Mouse (Mus musculus) heart, postnatal 0 days (tissue): ENCODE results near the gene Hist1h2bb. TPM values are rescaled to one million over a fixed set of nuclear protein-coding genes. Genes with fewer than 3 reads are reported as not detected.
A peak's percentile ranks its signal among the peaks of the same experiment; 100 is the strongest.
"Not testable (repeated sequence)": the region's sequence is repeated elsewhere in the genome, so short reads cannot be mapped to it uniquely, and the experiment has no call there.

Experiments used
- ATAC-seq: fragments of 200-750 bp; cut with Nextera tagmentation; 2 replicates; pipeline ENCODE4 v1.8.0; 2017; ENCODE audit warnings: low read depth, moderate number of reproducible peaks, moderate library complexity; ENCODE audit not compliant: insufficient read depth
- DNase-seq: peaks from one replicate; pipeline ENCODE4 v3.0.0-alpha.2; 2016; ENCODE audit warnings: low spot score
- H3K27ac ChIP-seq: fragments of 300-500 bp; sonication (generic); 2 replicates; pipeline ENCODE4 v1.5.1; 2014; ENCODE audit warnings: low read depth, mild to moderate bottlenecking
- H3K27me3 ChIP-seq: fragments of 300-500 bp; sonication (generic); 2 replicates; pipeline ENCODE4 v1.6.1; 2014; ENCODE audit warnings: low read length, mixed read lengths; ENCODE audit not compliant: control insufficient read depth, insufficient read depth
- H3K36me3 ChIP-seq: fragments of 300-500 bp; sonication (generic); replicated peaks from 2 replicates; pipeline ENCODE4 v1.6.1; 2014; ENCODE audit warnings: low read length, mixed read lengths; ENCODE audit not compliant: control insufficient read depth, insufficient read depth
- H3K4me1 ChIP-seq: fragments of 300-500 bp; sonication (generic); 2 replicates; pipeline ENCODE4 v1.6.1; 2014; ENCODE audit warnings: antibody characterized with exemption; ENCODE audit not compliant: control insufficient read depth, insufficient read depth
- H3K4me2 ChIP-seq: fragments of 300-500 bp; sonication (generic); 2 replicates; pipeline ENCODE4 v1.6.1; 2014; ENCODE audit warnings: low read depth, mild to moderate bottlenecking, low read length, moderate library complexity
- H3K4me3 ChIP-seq: fragments of 300-500 bp; sonication (generic); 2 replicates; pipeline ENCODE4 v1.5.1; 2014; ENCODE audit warnings: low read depth, low read length
- H3K9ac ChIP-seq: fragments of 300-500 bp; sonication (generic); replicated peaks from 2 replicates; pipeline ENCODE4 v1.6.1; 2014; ENCODE audit warnings: low read depth, low read length, mixed read lengths
- H3K9me3 ChIP-seq: fragments of 300-500 bp; sonication (generic); replicated peaks from 2 replicates; pipeline ENCODE4 v1.6.1; 2016; ENCODE audit warnings: low read length; ENCODE audit not compliant: control insufficient read depth
- CTCF ChIP-seq: IDR thresholded peaks from 2 replicates; pipeline ENCODE4 v1.5.1; 2016; ENCODE audit warnings: antibody characterized with exemption, control low read depth, low read depth
- EP300 ChIP-seq: IDR thresholded peaks from 2 replicates; pipeline ENCODE4 v1.6.1; 2016; ENCODE audit warnings: antibody characterized with exemption, low read depth
- WGBS: fragments of 180-500 bp; shearing (Covaris S2); extraction: QIAGEN DNeasy Blood & Tissue Kit; methylation state at CpG from one replicate; pipeline ENCODE4 v1.1.7; 2014; 5-methylcytosine and 5-hydroxymethylcytosine counted together
- polyA plus RNA-seq: library from polyadenylated mRNA; unstranded; fragments of >200 nt; fragmentation: Nextera tagmentation; extraction: Ambion mirVana; gene quantifications from 2 replicates; pipeline ENCODE4 v1.2.1, GENCODE M21; 2015
- total RNA-seq: library from RNA; depleted of rRNA; stranded (reverse); fragments of >200 nt; gene quantifications from 2 replicates; pipeline ENCODE4 v1.2.3, GENCODE M21; 2014; ENCODE audit warnings: low replicate concordance

Gene Hist1h2bb
- total and polyA plus RNA-seq, 2 experiments from 2014 or later: 0.78 to 1,547 TPM

DNA sequence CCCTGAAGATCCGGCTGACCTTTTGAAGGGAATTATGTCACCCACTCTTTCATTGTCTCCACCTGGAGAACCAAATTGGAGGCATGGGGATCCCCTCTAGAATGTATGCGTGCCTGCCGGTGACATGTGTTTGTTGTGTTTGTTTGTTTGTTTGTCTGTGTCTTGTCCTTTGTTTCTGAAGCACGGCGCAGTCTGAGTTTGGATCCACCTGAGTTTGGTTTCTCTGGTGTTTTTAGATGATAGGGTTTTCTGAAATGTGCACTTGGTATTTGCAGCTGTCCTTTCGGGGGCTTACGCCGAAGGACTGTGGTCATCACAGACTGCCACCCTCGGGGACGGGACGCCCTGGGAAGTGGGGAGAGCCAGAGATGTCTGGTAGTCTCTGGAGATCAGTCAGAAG lies 29.4 kb upstream of the Hist1h2bb start:
- 44% methylated on average over 11 of the region's 11 CpGs for WGBS
- H3K27me3 ChIP-seq: no peaks in the 10 kb centered on the region
- H3K4me3 ChIP-seq: no peak overlapping the region
- no peak for ATAC-seq
- TF ChIP-seq EP300 (no peak), CTCF (no peak)
- no peak for DNase-seq
- H3K36me3 ChIP-seq: no peaks in the 10 kb centered on the region
- H3K9ac ChIP-seq: no peak overlapping the region
- H3K27ac ChIP-seq: 0 out of 2 replicates have a peak overlapping the region, but pooled peaks have one; percentile 36
- peaks cover 5% of the 10 kb centered on the region; the same call in 1 of the 2 replicates for H3K4me1 ChIP-seq
- no peaks in the 10 kb centered on the region for H3K9me3 ChIP-seq
- H3K4me2 ChIP-seq: no peak overlapping the region

DNA sequence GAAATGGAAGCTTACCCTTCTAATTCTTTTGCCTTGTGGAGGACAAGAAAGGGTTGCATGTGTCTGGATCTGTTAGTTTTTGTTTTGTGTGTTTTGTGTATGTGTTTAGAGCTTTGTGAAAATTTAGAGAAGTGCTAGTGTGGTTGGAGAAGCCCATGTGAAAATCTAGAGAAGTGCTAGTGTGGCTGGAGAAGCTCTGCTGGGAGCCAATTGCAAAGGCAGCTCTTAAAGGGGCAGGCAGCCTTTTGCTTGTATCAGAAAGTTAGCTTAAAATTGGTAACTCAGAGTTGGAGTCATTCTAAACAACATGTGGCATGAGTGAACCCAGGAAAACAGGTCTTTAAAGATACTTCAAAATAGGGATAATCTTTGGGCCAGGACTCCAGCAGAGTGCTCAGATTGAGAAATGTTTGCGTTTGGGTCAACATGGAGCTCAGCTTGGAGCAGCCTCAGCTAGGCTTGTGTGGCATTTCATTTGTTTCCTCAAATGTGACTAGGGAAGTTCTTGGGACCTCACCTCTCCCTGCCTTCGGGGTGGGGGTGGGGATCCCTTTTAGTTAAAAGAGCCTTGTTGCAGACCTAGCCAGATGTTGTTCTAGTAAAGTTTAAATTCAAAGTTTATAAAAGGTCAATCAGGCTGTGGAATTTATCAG lies 28.8 kb upstream of the Hist1h2bb start:
- H3K4me3 ChIP-seq, DNase-seq, H3K4me1 ChIP-seq, H3K4me2 ChIP-seq, H3K9me3 ChIP-seq, H3K27me3 ChIP-seq, H3K9ac ChIP-seq, H3K36me3 ChIP-seq, ATAC-seq: not testable (repeated sequence)
- whole genome bisulfite sequencing: 24% methylated on average over 2 of the region's 2 CpGs
- 0 out of 2 replicates have a peak overlapping the region, but pooled peaks have one; percentile 36 for H3K27ac ChIP-seq

DNA sequence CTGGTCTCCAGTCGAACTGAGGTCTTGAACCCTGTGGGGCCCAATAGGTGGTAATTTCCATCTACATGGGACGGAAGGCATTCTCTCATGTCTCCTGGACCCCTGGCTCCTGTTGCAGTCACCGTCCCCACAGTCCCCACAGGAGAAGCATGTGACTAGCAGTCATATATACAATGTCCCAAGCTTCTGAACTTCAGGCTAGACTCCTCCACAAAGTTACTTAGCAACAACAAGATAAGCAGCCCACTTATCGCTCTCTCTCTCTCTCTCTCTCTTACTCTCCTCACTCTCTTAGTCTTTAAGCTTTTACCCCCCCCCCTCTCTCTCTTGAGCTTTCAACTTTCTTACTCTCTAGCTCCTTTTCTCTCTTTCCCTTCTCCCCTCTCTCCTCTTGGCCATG lies 22.3 kb upstream of the Hist1h2bb start:
- H3K4me1 ChIP-seq: 0 out of 2 replicates have a peak, but pooled peaks cover 8% of the 10 kb centered on the region
- H3K4me3 ChIP-seq: no peak overlapping the region
- no peaks in the 10 kb centered on the region for H3K27me3 ChIP-seq
- H3K9ac ChIP-seq: no peak overlapping the region
- no peaks in the 10 kb centered on the region for H3K36me3 ChIP-seq
- DNase-seq: no peak
- no peak overlapping the region for H3K27ac ChIP-seq
- 56% methylated on average over 4 of the region's 4 CpGs for WGBS
- ATAC-seq: no peak
- H3K9me3 ChIP-seq: no peaks in the 10 kb centered on the region
- TF ChIP-seq EP300 (no peak), CTCF (no peak)
- H3K4me2 ChIP-seq: no peak overlapping the region

DNA sequence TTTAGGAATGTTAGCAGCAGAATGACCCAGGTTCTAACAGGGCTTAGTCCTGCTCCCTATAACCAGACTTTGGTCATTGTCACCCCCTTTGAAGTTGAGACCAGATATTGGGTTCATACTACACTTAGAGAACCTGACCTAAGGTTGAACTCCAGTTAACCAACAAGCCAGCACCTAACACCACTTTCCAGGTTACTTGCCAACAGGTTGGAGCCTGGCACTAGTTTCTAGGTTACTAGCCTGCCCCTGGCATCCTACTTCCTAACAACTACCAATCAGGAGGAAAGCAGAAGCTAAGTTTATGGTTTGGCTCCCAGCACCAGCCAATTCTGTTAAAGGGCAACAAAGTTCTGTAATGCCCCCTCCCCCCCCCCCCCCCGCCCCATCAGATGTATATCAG lies 21.3 kb upstream of the Hist1h2bb start:
- no peak for TF ChIP-seq CTCF
- TF ChIP-seq EP300: no peak
- Histone ChIP-seq H3K36me3 (no peaks in the 10 kb centered on the region), H3K9me3 (no peaks in the 10 kb centered on the region), H3K4me3 (no peak overlapping the region), H3K4me2 (no peak overlapping the region), H3K4me1 (0 out of 2 replicates have a peak, but pooled peaks cover 8% of the 10 kb centered on the region), H3K27ac (no peak overlapping the region), H3K9ac (no peak overlapping the region), H3K27me3 (no peaks in the 10 kb centered on the region)
- no CpG with 5 or more reads among the region's 1 CpGs for WGBS
- DNase-seq: no peak
- no peak for ATAC-seq

DNA sequence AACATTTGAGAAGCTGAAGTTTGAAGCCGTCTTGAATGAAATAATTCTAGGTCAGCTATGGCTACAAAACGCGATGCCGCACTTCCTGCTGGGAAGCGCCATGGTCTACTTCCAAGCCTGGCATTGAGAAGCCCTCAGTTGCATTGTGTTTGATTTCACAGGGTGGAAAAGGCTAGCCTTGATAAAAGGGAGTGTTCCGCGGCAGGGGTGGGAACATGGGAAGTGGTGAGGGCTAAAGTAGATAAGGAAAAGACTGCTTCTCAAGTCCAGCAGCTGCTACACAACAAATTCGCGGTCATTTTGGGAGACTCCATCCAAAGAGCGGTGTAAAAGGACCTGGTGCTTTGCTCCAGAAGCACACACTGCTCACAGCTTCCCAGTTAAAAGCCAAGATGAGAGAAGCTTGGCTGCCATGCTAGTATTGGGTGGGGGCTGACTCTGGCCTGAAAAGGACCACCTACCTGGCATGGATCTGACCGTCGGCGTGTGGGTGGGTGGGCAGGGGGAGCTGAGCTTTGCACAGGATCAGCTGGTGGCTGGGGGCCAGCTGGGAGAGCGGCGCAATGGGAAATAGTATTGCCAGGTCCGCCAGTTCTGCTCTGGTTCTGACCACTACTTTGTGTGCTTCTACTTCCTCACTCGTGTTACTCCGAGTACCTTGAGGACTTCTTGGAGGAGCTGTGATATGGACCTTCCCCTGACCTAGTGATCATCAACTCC lies 17.9 kb upstream of the Hist1h2bb start:
- H3K9ac ChIP-seq: no peak overlapping the region
- no peak overlapping the region for H3K4me3 ChIP-seq
- H3K9me3 ChIP-seq: no peaks in the 10 kb centered on the region
- TF ChIP-seq CTCF: no peak
- TF ChIP-seq EP300: no peak
- WGBS: 67% methylated on average over 18 of the region's 18 CpGs
- H3K27ac ChIP-seq: peak overlapping the region; percentile 30; the same call in 1 of the 2 replicates
- no peak for DNase-seq
- 0 out of 2 replicates have a peak, but pooled peaks cover 8% of the 10 kb centered on the region for H3K4me1 ChIP-seq
- H3K36me3 ChIP-seq: no peaks in the 10 kb centered on the region
- no peak overlapping the region for H3K4me2 ChIP-seq
- no peaks in the 10 kb centered on the region for H3K27me3 ChIP-seq
- ATAC-seq: no peak
